In genomic region chr12:85726729-85727397, GRCm38 (mm10) we compare ENCODE assay signal across 24 mouse cellular contexts. TPM values are rescaled to one million over a fixed set of nuclear protein-coding genes. Genes with fewer than 3 reads are reported as not detected.
DNase-seq lines count a peak whose midpoint lies in the region; ATAC-seq and TF ChIP-seq lines count a peak whose summit lies in the region.
"Had no signal": no experiment of that assay in that cellular context is flagged by ENCODE, and none has a peak within 500 bp of the region (broad histone marks: within the 10 kb centered on the region; RNA-seq: fewer than 3 reads in every experiment).

No protein-coding gene starts in this region.

- no peak overlapping the region for H3K9ac ChIP-seq in MEL (ENCODE audit: control insufficient read depth, low read depth, low read length, poor library complexity, severe bottlenecking)
- no peak overlapping the region for H3K9ac ChIP-seq in hindbrain, postnatal 0 days (replicated peaks; ENCODE audit: low read length)
- H3K9ac ChIP-seq: embryonic facial prominence, embryonic 13.5 days; embryonic facial prominence, embryonic 15.5 days; forebrain, embryonic 12.5 days had no signal

- no peak for ATAC-seq in hindbrain, postnatal 0 days
- ATAC-seq: forebrain, embryonic 14.5 days; forebrain, embryonic 16.5 days had no signal

- H3K4me3 ChIP-seq in heart, embryonic 10.5 days = no peak overlapping the region
- H3K4me3 ChIP-seq in MEL (ENCODE audit: control insufficient read depth in 1 of 2, insufficient read depth in 1 of 2, low read depth in 2 of 2, low read length in 2 of 2) = no peak overlapping the region
- H3K4me3 ChIP-seq in hindbrain, postnatal 0 days (ENCODE audit: low read length) = no peak overlapping the region
- H3K4me3 ChIP-seq: embryonic facial prominence, embryonic 13.5 days; embryonic facial prominence, embryonic 15.5 days; erythroblast, embryonic 14.5 days; forebrain, embryonic 10.5 days; forebrain, embryonic 12.5 days had no signal

- H3K4me2 ChIP-seq in hindbrain, postnatal 0 days (ENCODE audit: low read depth, low read length) = no peak overlapping the region
- H3K4me2 ChIP-seq: embryonic facial prominence, embryonic 13.5 days; embryonic facial prominence, embryonic 15.5 days; forebrain, embryonic 12.5 days had no signal

- peak; percentile 76 for DNase-seq in heart, embryonic 10.5 days (ENCODE audit: low spot score)
- no peak for DNase-seq in heart, postnatal 14 days
- DNase-seq in A20 (ENCODE audit: low read depth, low spot score) (peak; percentile 25), MEL (ENCODE audit: low read depth, low spot score) (peak; percentile 52)
- DNase-seq in lung, adult 18-20 months = no peak
- DNase-seq in hindbrain, postnatal 0 days (ENCODE audit: low spot score) = no peak
- no peak for DNase-seq in layer of hippocampus, postnatal 25 days (ENCODE audit: extremely low spot score in 1 of 2, low spot score in 1 of 2)
- DNase-seq: adrenal gland, adult 2 months; adrenal gland, postnatal 10 days; adrenal gland, postnatal 25 days; cerebellum, adult 11 months; cerebellum, adult 18-20 months; cerebellum, adult 9-10 months; cerebellum, postnatal 10 days; cerebellum, postnatal 25 days; embryo, embryonic 11 days had no signal

- intact Hi-C loops in heart, postnatal 14 days (cut with DNase I) = loop anchor here (5.0 kb wide), 2 partner anchors 65 to 230 kb away; no protein-coding TSS in a partner anchor

- H3K4me1 ChIP-seq in heart, embryonic 10.5 days = peaks cover 18% of the 10 kb centered on the region
- peaks cover 0 to 2% of the 10 kb centered on the region in 2 experiments; a peak in 2 of 4 replicates for H3K4me1 ChIP-seq in MEL (ENCODE audit: control insufficient read depth in 1 of 2, insufficient read depth in 2 of 2, low read length in 2 of 2)
- no peaks in the 10 kb centered on the region for H3K4me1 ChIP-seq in hindbrain, postnatal 0 days (ENCODE audit: insufficient read depth, low read length)
- H3K4me1 ChIP-seq: embryonic facial prominence, embryonic 13.5 days; embryonic facial prominence, embryonic 15.5 days; forebrain, embryonic 12.5 days had no signal

- no peaks in the 10 kb centered on the region for H3K79me2 ChIP-seq in MEL (ENCODE audit: control insufficient read depth, insufficient read depth, low read length, poor library complexity)

- TF ChIP-seq EP300 in MEL (IDR thresholded peaks at IDR 0.05; ENCODE audit: low read depth in 1 of 2, low read length in 2 of 2) = no peak

- no peaks in the 10 kb centered on the region for H3K36me3 ChIP-seq in heart, embryonic 10.5 days
- peaks cover 0 to 2% of the 10 kb centered on the region in 2 experiments; a peak in 1 of 4 replicates for H3K36me3 ChIP-seq in MEL (ENCODE audit: control insufficient read depth in 1 of 2, insufficient read depth in 2 of 2, low read length in 2 of 2)
- no peaks in the 10 kb centered on the region for H3K36me3 ChIP-seq in hindbrain, postnatal 0 days (ENCODE audit: insufficient read depth, low read length)
- H3K36me3 ChIP-seq: embryonic facial prominence, embryonic 13.5 days; embryonic facial prominence, embryonic 15.5 days; forebrain, embryonic 10.5 days; forebrain, embryonic 12.5 days; G1E had no signal

- no peak overlapping the region for H3K27ac ChIP-seq in heart, embryonic 10.5 days
- no peak overlapping the region for H3K27ac ChIP-seq in MEL (ENCODE audit: control insufficient read depth, low read depth, low read length)
- no peak overlapping the region for H3K27ac ChIP-seq in hindbrain, postnatal 0 days
- H3K27ac ChIP-seq: embryonic facial prominence, embryonic 13.5 days; embryonic facial prominence, embryonic 15.5 days; forebrain, embryonic 10.5 days; forebrain, embryonic 12.5 days had no signal

- TF ChIP-seq POLR2A in MEL (IDR thresholded peaks at IDR 0.05; ENCODE audit: control insufficient read depth in 1 of 2, insufficient read depth in 1 of 2, low read depth in 1 of 2, low read length in 2 of 2, poor library complexity in 1 of 2) = no peak

- TF ChIP-seq RAD21 in MEL (IDR thresholded peaks at IDR 0.05; ENCODE audit: low read depth, low read length) = no peak

- no peaks in the 10 kb centered on the region for H3K9me3 ChIP-seq in heart, embryonic 10.5 days
- H3K9me3 ChIP-seq in MEL (replicated peaks; ENCODE audit: insufficient read depth, low read length) = no peaks in the 10 kb centered on the region
- H3K9me3 ChIP-seq in hindbrain, postnatal 0 days (ENCODE audit: low read length) = no peaks in the 10 kb centered on the region
- H3K9me3 ChIP-seq: embryonic facial prominence, embryonic 13.5 days; embryonic facial prominence, embryonic 15.5 days; forebrain, embryonic 10.5 days; forebrain, embryonic 12.5 days; G1E had no signal

- TF ChIP-seq CTCF in MEL (IDR thresholded peaks at IDR 0.05 in 2 of 3, conservative IDR thresholded peaks at IDR 0.05 in 1 of 3; ENCODE audit: control insufficient read depth in 1 of 3, insufficient read depth in 1 of 3, low read depth in 2 of 3, low read length in 3 of 3, poor library complexity in 1 of 3, severe bottlenecking in 1 of 3) = no peak
- TF ChIP-seq CTCF in hindbrain, postnatal 0 days (IDR thresholded peaks at IDR 0.05; ENCODE audit: low read depth) = no peak

- H3K27me3 ChIP-seq in heart, embryonic 10.5 days (ENCODE audit: insufficient read depth, poor library complexity, severe bottlenecking) = no peaks in the 10 kb centered on the region
- H3K27me3 ChIP-seq in MEL (ENCODE audit: control insufficient read depth in 1 of 2, insufficient read depth in 2 of 2, low read length in 2 of 2) = peaks cover 1 to 2% of the 10 kb centered on the region in 2 experiments; a peak in 3 of 4 replicates
- no peaks in the 10 kb centered on the region for H3K27me3 ChIP-seq in hindbrain, postnatal 0 days (ENCODE audit: insufficient read depth, low read length)
- H3K27me3 ChIP-seq: embryonic facial prominence, embryonic 13.5 days; embryonic facial prominence, embryonic 15.5 days had no signal

- WGBS in heart, embryonic 10.5 days = 39% methylated on average over 6 of the region's 6 CpGs
- 76% methylated on average over 6 of the region's 6 CpGs for WGBS in hindbrain, postnatal 0 days

TF ChIP-seq in MEL, 35 proteins besides CTCF, POLR2A, EP300 and RAD21:
- 0 out of 2 replicates have a peak, but pooled peaks have one; percentile 29 for TF ChIP-seq GATA1 (IDR thresholded peaks at IDR 0.05; ENCODE audit: low read depth, low read length)
- TF ChIP-seq CHD1 (IDR thresholded peaks at IDR 0.05; ENCODE audit: low read depth, low read length) = no peak
- TF ChIP-seq NELFE (IDR thresholded peaks at IDR 0.05; ENCODE audit: low read depth, low read length) = no peak
- 0 out of 2 replicates have a peak, but pooled peaks have one; percentile 28 for TF ChIP-seq MAX (IDR thresholded peaks at IDR 0.05; ENCODE audit: low read length)
- TF ChIP-seq USF2 (IDR thresholded peaks at IDR 0.05; ENCODE audit: borderline replicate concordance in 1 of 2, insufficient read depth in 1 of 2, low read depth in 1 of 2, low read length in 2 of 2) = peak; percentile 11 to 72; a peak in 2 of 4 replicates
- peak; percentile 92 for TF ChIP-seq USF1 (IDR thresholded peaks at IDR 0.05; ENCODE audit: low read depth, low read length)
- TF ChIP-seq HCFC1 (IDR thresholded peaks at IDR 0.05; ENCODE audit: low read depth, low read length) = no peak

RNA-seq across cellular contexts. Expression of gene Flvcr2, which starts 19.5 kb away (rescaled TPM):
- polyA plus RNA-seq in heart, embryonic 10.5 days (2016; fragmentation: Nextera tagmentation; extraction: Ambion mirVana) = 4.9 and 7.8 TPM in 2 replicates
- total RNA-seq in heart, postnatal 14 days (2021) = 1 to 10 TPM; 2.6 to 2.9 TPM
- not detected in 2 replicates for total RNA-seq in MEL (2012; rRNA removed)
- polyA plus RNA-seq in MEL (2012; ENCODE audit: insufficient read depth in 1 of 2, insufficient read length in 2 of 2, low read depth in 1 of 2, low replicate concordance in 2 of 2, missing spikeins in 1 of 2) = under 1 TPM in 1 of 2 experiments, not detected in 1; 0.07 TPM
- 4.1 and 9.5 TPM in 2 replicates for total RNA-seq in hindbrain, postnatal 0 days (2014; rRNA removed)
- 4.1 and 4.3 TPM in 2 replicates for polyA plus RNA-seq in hindbrain, postnatal 0 days (2015; fragmentation: Nextera tagmentation; extraction: Ambion mirVana)
- 1 to 10 TPM; 2.5 to 3.0 TPM for total RNA-seq in layer of hippocampus, postnatal 25 days (2021)
- polyA plus RNA-seq: erythroblast, embryonic 14.5 days; G1E had no signal

RNA-seq across cellular contexts. Expression of gene Batf, which starts 40.4 kb away (rescaled TPM):
- polyA plus RNA-seq in heart, embryonic 10.5 days (2016; fragmentation: Nextera tagmentation; extraction: Ambion mirVana) = 4.7 and 7.1 TPM in 2 replicates
- total RNA-seq in heart, postnatal 14 days (2021) = 1 to 10 TPM; 1.1 to 1.2 TPM
- 16.8 and 19.9 TPM in 2 replicates for total RNA-seq in MEL (2012; rRNA removed)
- 10 to 100 TPM in 1 of 2 experiments, not detected in 1; 14.4 TPM for polyA plus RNA-seq in MEL (2012; ENCODE audit: insufficient read depth in 1 of 2, insufficient read length in 2 of 2, low read depth in 1 of 2, low replicate concordance in 2 of 2, missing spikeins in 1 of 2)
- 0.54 TPM in 1 of 2 replicates, not detected in the other for total RNA-seq in hindbrain, postnatal 0 days (2014; rRNA removed)
- 1.0 and 1.5 TPM in 2 replicates for polyA plus RNA-seq in hindbrain, postnatal 0 days (2015; fragmentation: Nextera tagmentation; extraction: Ambion mirVana)
- total RNA-seq in layer of hippocampus, postnatal 25 days (2021) = under 1 TPM; 0.30 to 0.40 TPM
- total RNA-seq: adrenal gland, postnatal 25 days; G1E had no signal
- polyA plus RNA-seq: G1E had no signal

Comparison
In these comparisons a context has a peak if more than half of its experiments do, and no peak if none do; other contexts are left out.
1. DNase-seq: peak in heart, embryonic 10.5 days (single experiment), A20 (single experiment) and MEL (single experiment); none in heart, postnatal 14 days (0 of 2), lung, adult 18-20 months (0 of 2), hindbrain, postnatal 0 days (single experiment) and layer of hippocampus, postnatal 25 days (0 of 2).